8 mouse cellular contexts compared by ENCODE assay signal in the genomic region with DNA sequence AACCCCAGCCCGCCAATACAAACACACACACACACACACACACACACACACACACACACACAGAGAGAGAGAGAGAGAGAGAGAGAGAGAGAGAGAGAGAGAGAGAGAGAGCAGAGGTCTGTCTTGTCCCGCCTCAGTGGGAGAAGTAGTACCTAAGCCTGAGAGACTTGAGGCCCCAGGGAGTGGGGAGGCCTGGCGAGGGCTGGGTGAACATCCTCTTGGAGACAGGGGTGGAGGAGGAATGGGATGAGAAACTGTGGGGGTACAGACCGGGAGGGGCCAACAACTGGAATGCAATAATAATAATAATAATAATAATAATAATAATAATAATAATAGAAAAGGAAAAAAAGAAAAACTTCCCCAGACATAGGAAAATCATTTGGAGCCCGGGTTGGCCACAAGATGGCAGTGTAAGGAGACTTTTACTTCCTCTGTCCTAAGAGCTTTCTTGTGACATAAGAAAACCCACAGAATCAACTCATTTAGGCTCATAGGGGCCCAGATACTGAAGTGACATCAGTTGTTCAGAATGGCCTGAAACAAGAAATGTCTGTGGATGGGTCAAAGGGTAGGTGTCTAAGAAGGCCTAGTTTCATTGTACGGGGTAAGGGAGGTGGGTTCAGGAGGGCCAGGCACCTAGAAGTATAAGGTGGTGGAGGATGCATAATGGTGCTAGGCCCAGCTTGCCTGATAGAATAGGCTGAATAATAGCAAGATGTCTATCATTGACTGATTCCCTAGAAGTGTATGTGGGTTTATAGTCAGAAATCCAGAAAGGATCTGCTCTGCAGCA. TPM values are rescaled to one million over a fixed set of nuclear protein-coding genes. Genes with fewer than 3 reads are reported as not detected.
A peak's percentile ranks its signal among the peaks of the same experiment; 100 is the strongest.
DNase-seq lines count a peak whose midpoint lies in the region; ATAC-seq and TF ChIP-seq lines count a peak whose summit lies in the region.
"Had no signal": no experiment of that assay in that cellular context is flagged by ENCODE, and none has a peak within 500 bp of the region (broad histone marks: within the 10 kb centered on the region; RNA-seq: fewer than 3 reads in every experiment).

No protein-coding gene starts in this region.

- intact Hi-C loops in left cerebral cortex, adult 2 months (cut with DNase I): loop anchor here (1.0 to 5.0 kb wide), 2 partner anchors 68 to 74 kb away; no protein-coding TSS in a partner anchor

- 54% methylated on average over 6 of the region's 6 CpGs for WGBS in forebrain, embryonic 13.5 days
- WGBS in liver, postnatal 0 days (ENCODE audit: insufficient replicate concordance): 35% methylated on average over 6 of the region's 6 CpGs

- TF ChIP-seq POLR2A in CH12.LX (IDR thresholded peaks at IDR 0.05; ENCODE audit: low read depth, low read length): no peak

- in situ Hi-C loops in CH12.LX (cut with MboI; ENCODE audit: low pct_ligation_motif_present, low pct_unique_long_range_greater_than_20kb, low sequenced_read_pairs): no loop called here

- peak; percentile 63; the same call in 1 of the 2 replicates for ATAC-seq in forebrain, embryonic 13.5 days
- ATAC-seq in liver, postnatal 0 days: no peak

- TF ChIP-seq CTCF in left cerebral cortex, adult 2 months (IDR thresholded peaks at IDR 0.05): peak; percentile 70
- peak; percentile 38 to 82; a peak in 3 of 4 replicates for TF ChIP-seq CTCF in CH12.LX (conservative IDR thresholded peaks at IDR 0.05 in 1 of 2, IDR thresholded peaks at IDR 0.05 in 1 of 2; ENCODE audit: low read depth in 2 of 2, low read length in 2 of 2)
- TF ChIP-seq CTCF in liver, postnatal 0 days (IDR thresholded peaks at IDR 0.05; ENCODE audit: low read depth): peak; percentile 59

- peaks cover 0 to 20% of the 10 kb centered on the region in 2 experiments; a peak in 3 of 4 replicates for H3K4me1 ChIP-seq in CH12.LX (ENCODE audit: control insufficient read depth in 1 of 2, insufficient read depth in 2 of 2)
- H3K4me1 ChIP-seq in forebrain, embryonic 13.5 days: no peaks in the 10 kb centered on the region
- no peaks in the 10 kb centered on the region for H3K4me1 ChIP-seq in liver, postnatal 0 days (ENCODE audit: insufficient read depth)
- H3K4me1 ChIP-seq: limb, embryonic 15.5 days had no signal

- H3K27me3 ChIP-seq in CH12.LX (replicated peaks): no peaks in the 10 kb centered on the region
- H3K27me3 ChIP-seq in forebrain, embryonic 13.5 days: no peaks in the 10 kb centered on the region
- no peaks in the 10 kb centered on the region for H3K27me3 ChIP-seq in liver, postnatal 0 days (ENCODE audit: insufficient read depth, low read length)
- H3K27me3 ChIP-seq: limb, embryonic 15.5 days had no signal

- H3K79me2 ChIP-seq in CH12.LX (replicated peaks; ENCODE audit: control insufficient read depth, extremely low read depth, insufficient read depth, poor library complexity, severe bottlenecking): no peaks in the 10 kb centered on the region

- H3K4me3 ChIP-seq in left cerebral cortex, adult 2 months: no peak overlapping the region
- H3K4me3 ChIP-seq in CH12.LX (replicated peaks in 1 of 3; ENCODE audit: low read depth in 2 of 3, low read length in 2 of 3, poor library complexity in 1 of 3): no peak overlapping the region
- H3K4me3 ChIP-seq in forebrain, embryonic 13.5 days: no peak overlapping the region
- no peak overlapping the region for H3K4me3 ChIP-seq in liver, postnatal 0 days (ENCODE audit: low read depth, low read length)
- H3K4me3 ChIP-seq: limb, embryonic 15.5 days had no signal

- no peak for TF ChIP-seq EP300 in CH12.LX (IDR thresholded peaks at IDR 0.05; ENCODE audit: low read length)
- TF ChIP-seq EP300 in liver, postnatal 0 days (IDR thresholded peaks at IDR 0.05; ENCODE audit: low read depth): no peak

- no peaks in the 10 kb centered on the region for H3K9me3 ChIP-seq in CH12.LX (replicated peaks; ENCODE audit: low read length)
- no peaks in the 10 kb centered on the region for H3K9me3 ChIP-seq in forebrain, embryonic 13.5 days (replicated peaks)
- no peaks in the 10 kb centered on the region for H3K9me3 ChIP-seq in liver, postnatal 0 days (ENCODE audit: low read length)
- H3K9me3 ChIP-seq: limb, embryonic 15.5 days had no signal

- peak; percentile 72 for TF ChIP-seq RAD21 in CH12.LX (IDR thresholded peaks at IDR 0.05; ENCODE audit: low read depth, low read length)

- dilution Hi-C loops in CH12.LX (cut with MboI; ENCODE audit: extremely low pct_ligation_motif_present, extremely low pct_unique_long_range_greater_than_20kb, low sequenced_read_pairs): no loop called here

- no peaks in the 10 kb centered on the region for H3K36me3 ChIP-seq in CH12.LX (replicated peaks in 1 of 2; ENCODE audit: control insufficient read depth in 1 of 2, insufficient read depth in 1 of 2, low read length in 1 of 2)
- no peaks in the 10 kb centered on the region for H3K36me3 ChIP-seq in forebrain, embryonic 13.5 days (ENCODE audit: poor library complexity, severe bottlenecking)
- no peaks in the 10 kb centered on the region for H3K36me3 ChIP-seq in liver, postnatal 0 days (replicated peaks; ENCODE audit: insufficient read depth, low read length)
- H3K36me3 ChIP-seq: limb, embryonic 15.5 days had no signal

- no peak overlapping the region for H3K4me2 ChIP-seq in CH12.LX (ENCODE audit: insufficient read depth, low read depth, poor library complexity, severe bottlenecking)
- no peak overlapping the region for H3K4me2 ChIP-seq in forebrain, embryonic 13.5 days
- H3K4me2 ChIP-seq in liver, postnatal 0 days (ENCODE audit: low read depth, low read length): no peak overlapping the region
- H3K4me2 ChIP-seq: limb, embryonic 15.5 days had no signal

- no peak overlapping the region for H3K27ac ChIP-seq in left cerebral cortex, adult 2 months
- no peak overlapping the region for H3K27ac ChIP-seq in CH12.LX (ENCODE audit: insufficient read depth, low read depth)
- no peak overlapping the region for H3K27ac ChIP-seq in forebrain, embryonic 13.5 days
- no peak overlapping the region for H3K27ac ChIP-seq in liver, postnatal 0 days (ENCODE audit: low read depth)
- H3K27ac ChIP-seq: limb, embryonic 15.5 days had no signal

- DNase-seq in left cerebral cortex, adult 2 months (ENCODE audit: extremely low spot score in 1 of 2, low spot score in 2 of 2): peak; percentile 20 to 32
- DNase-seq in left cerebral cortex, adult 11 months (ENCODE audit: low spot score): no peak
- DNase-seq in CH12.LX (ENCODE audit: extremely low read depth) (peak; percentile 59), R1 (ENCODE audit: low read depth, low spot score) (peak; percentile 36)
- DNase-seq in liver, postnatal 0 days: peak; percentile 40
- peak; percentile 68 for DNase-seq in thymus, postnatal 4 days

- no peak overlapping the region for H3K9ac ChIP-seq in CH12.LX (ENCODE audit: insufficient read depth, low read depth)
- no peak overlapping the region for H3K9ac ChIP-seq in forebrain, embryonic 13.5 days
- no peak overlapping the region for H3K9ac ChIP-seq in liver, postnatal 0 days (replicated peaks)
- H3K9ac ChIP-seq: limb, embryonic 15.5 days had no signal

TF ChIP-seq in CH12.LX, 34 proteins besides CTCF, POLR2A, EP300 and RAD21:
- no peak for TF ChIP-seq NRF1 (IDR thresholded peaks at IDR 0.05; ENCODE audit: low read depth, low read length)
- TF ChIP-seq ZC3H11A (IDR thresholded peaks at IDR 0.05; ENCODE audit: low read depth, low read length): peak; percentile 33; the same call in 1 of the 2 replicates
- TF ChIP-seq SMC3 (IDR thresholded peaks at IDR 0.05; ENCODE audit: low read depth, low read length): peak; percentile 84
- no peak for TF ChIP-seq CHD1 (IDR thresholded peaks at IDR 0.05; ENCODE audit: low read depth, low read length)
- TF ChIP-seq ZKSCAN1 (IDR thresholded peaks at IDR 0.05; ENCODE audit: borderline replicate concordance, low read depth, low read length): no peak
- no peak for TF ChIP-seq POLR2AphosphoS2 (IDR thresholded peaks at IDR 0.05; ENCODE audit: low read depth, low read length)
- no peak for TF ChIP-seq USF2 (conservative IDR thresholded peaks at IDR 0.05; ENCODE audit: low read depth, low read length)
- no peak for TF ChIP-seq TBP (conservative IDR thresholded peaks at IDR 0.05; ENCODE audit: low read depth, low read length)
- TF ChIP-seq ZNF384 (IDR thresholded peaks at IDR 0.05; ENCODE audit: low read depth, low read length): no peak

RNA-seq across cellular contexts. Expression of gene Perp, which starts 8.9 kb away (rescaled TPM):
- total RNA-seq in left cerebral cortex, adult 2 months (2021): 1 to 10 TPM; 3.5 to 5.5 TPM
- 0.38 and 0.51 TPM in 2 replicates for total RNA-seq in CH12.LX (2012; rRNA removed)
- not detected in 2 replicates for total RNA-seq in CH12.LX (2014; rRNA removed)
- 0.16 TPM in 1 of 2 replicates, not detected in the other for polyA plus RNA-seq in CH12.LX (2012; ENCODE audit: insufficient read length, low read depth)
- 1.9 and 2.8 TPM in 2 replicates for polyA plus RNA-seq in forebrain, embryonic 13.5 days (2015; fragmentation: Nextera tagmentation; extraction: Ambion mirVana)
- 68.3 and 68.7 TPM in 2 replicates for polyA plus RNA-seq in liver, postnatal 0 days (2015; fragmentation: Nextera tagmentation; extraction: Ambion mirVana)

RNA-seq across cellular contexts. Expression of gene Gm4922, which starts 49.3 kb away (rescaled TPM):
- not detected for total RNA-seq in left cerebral cortex, adult 2 months (2021)
- total RNA-seq in CH12.LX (2012; rRNA removed): not detected in 2 replicates
- not detected in 2 replicates for total RNA-seq in CH12.LX (2014; rRNA removed)
- polyA plus RNA-seq in CH12.LX (2012; ENCODE audit: insufficient read length, low read depth): not detected in 2 replicates
- polyA plus RNA-seq in forebrain, embryonic 13.5 days (2015; fragmentation: Nextera tagmentation; extraction: Ambion mirVana): 0.15 TPM in 1 of 2 replicates, not detected in the other
- polyA plus RNA-seq in liver, postnatal 0 days (2015; fragmentation: Nextera tagmentation; extraction: Ambion mirVana): not detected in 2 replicates
- polyA plus RNA-seq: limb, embryonic 15.5 days had no signal

Comparison
In these comparisons a context has a peak if more than half of its experiments do, and no peak if none do; other contexts are left out.
1. RNA of gene Perp, which starts 8.9 kb away (polyA plus RNA-seq): 68.3 to 68.7 TPM in liver, postnatal 0 days; 1.9 to 2.8 TPM in forebrain, embryonic 13.5 days and 0.16 TPM in CH12.LX; every median in the first group is over 10 times any median in the second.
2. Peak in every context shown above with its lines, with median percentiles within 50 percentile points of each other: CTCF ChIP-seq.